Mouse (Mus musculus) neutrophil, adult 5-6 weeks (primary cell): Measurements from ENCODE around the gene Ddit4. TPM values are rescaled to one million over a fixed set of nuclear protein-coding genes. Genes with fewer than 3 reads are reported as not detected.
A peak's percentile ranks its signal among the peaks of the same experiment; 100 is the strongest.
"Not testable (repeated sequence)": the region's sequence is repeated elsewhere in the genome, so short reads cannot be mapped to it uniquely, and the experiment has no call there.

Experiments used
- ATAC-seq: fragments of 151-379, 151-347 bp; 2 replicates; pipeline ENCODE4 v1.8.0; 2017; ENCODE audit warnings: mild to moderate bottlenecking, moderate TSS enrichment; ENCODE audit not compliant: insufficient number of reproducible peaks, poor library complexity, low FRiP score, severe bottlenecking; ENCODE audit errors: extremely low read depth
- total RNA-seq: library from RNA; stranded (forward); fragments of 200-1000 nt; gene quantifications from 2 replicates; pipeline ENCODE4 v1.2.3, GENCODE M21; 2017

Gene Ddit4
- total RNA-seq: 5.6 and 8.1 TPM in 2 replicates

GRCm38 (mm10) chr10:59951211-59952151 lies at the start of gene Ddit4:
TSS of gene Ddit4 (minus strand) at chr10:59951834.
- ATAC-seq: peak; percentile 93

GRCm38 (mm10) chr10:59999057-59999456 lies 47.4 kb upstream of the Ddit4 start:
- no peak for ATAC-seq

GRCm38 (mm10) chr10:59997591-59997990 lies 46.0 kb upstream of the Ddit4 start:
- ATAC-seq: peak; percentile 57; the same call in 1 of the 2 replicates

- no peak for ATAC-seq
Observed at GRCm38 (mm10) chr10:59995889-59996288, 44.3 kb upstream of the Ddit4 start.

- ATAC-seq: not testable (repeated sequence)
Observed at GRCm38 (mm10) chr10:59993813-59994212, 42.2 kb upstream of the Ddit4 start.

GRCm38 (mm10) chr10:59992024-59992423 lies 40.4 kb upstream of the Ddit4 start:
- no peak for ATAC-seq

- ATAC-seq: no peak
Observed at GRCm38 (mm10) chr10:59991262-59991880, 39.7 kb upstream of the Ddit4 start.

- no peak for ATAC-seq
Observed at GRCm38 (mm10) chr10:59990393-59990792, 38.8 kb upstream of the Ddit4 start.

- no peak for ATAC-seq
Observed at GRCm38 (mm10) chr10:59988036-59988435, 36.4 kb upstream of the Ddit4 start.

GRCm38 (mm10) chr10:59982379-59982873 lies 30.8 kb upstream of the Ddit4 start:
- ATAC-seq: no peak

- no peak for ATAC-seq
Observed at GRCm38 (mm10) chr10:59981792-59982191, 30.2 kb upstream of the Ddit4 start.

- peak; percentile 1; the same call in 1 of the 2 replicates for ATAC-seq
Observed at GRCm38 (mm10) chr10:59981336-59981735, 29.7 kb upstream of the Ddit4 start.

GRCm38 (mm10) chr10:59980815-59981244 lies 29.2 kb upstream of the Ddit4 start:
- peak; percentile 84 for ATAC-seq

GRCm38 (mm10) chr10:59978873-59979743 lies 27.5 kb upstream of the Ddit4 start:
- ATAC-seq: no peak

- ATAC-seq: no peak
Observed at GRCm38 (mm10) chr10:59978401-59978800, 26.8 kb upstream of the Ddit4 start.

GRCm38 (mm10) chr10:59977715-59978343 lies 26.2 kb upstream of the Ddit4 start:
- no peak for ATAC-seq

- ATAC-seq: no peak
Observed at GRCm38 (mm10) chr10:59977141-59977540, 25.5 kb upstream of the Ddit4 start.

GRCm38 (mm10) chr10:59974786-59975185 lies 23.2 kb upstream of the Ddit4 start:
- ATAC-seq: no peak
